Mouse (Mus musculus) MEL-GATA-1-ER (cell line): Measurements from ENCODE around the gene Ank3.
A peak's percentile ranks its signal among the peaks of the same experiment; 100 is the strongest.

Source experiments
- DNase-seq: peaks from one replicate; pipeline ENCODE4 v3.0.0-alpha.2; 2012; ENCODE audit warnings: low read depth; ENCODE audit errors: extremely low read depth

Ank3 gene

GRCm38 (mm10) chr10:69821245-69821644 lies 422.7 kb downstream of the Ank3 start:
- no peak for DNase-seq

DNA sequence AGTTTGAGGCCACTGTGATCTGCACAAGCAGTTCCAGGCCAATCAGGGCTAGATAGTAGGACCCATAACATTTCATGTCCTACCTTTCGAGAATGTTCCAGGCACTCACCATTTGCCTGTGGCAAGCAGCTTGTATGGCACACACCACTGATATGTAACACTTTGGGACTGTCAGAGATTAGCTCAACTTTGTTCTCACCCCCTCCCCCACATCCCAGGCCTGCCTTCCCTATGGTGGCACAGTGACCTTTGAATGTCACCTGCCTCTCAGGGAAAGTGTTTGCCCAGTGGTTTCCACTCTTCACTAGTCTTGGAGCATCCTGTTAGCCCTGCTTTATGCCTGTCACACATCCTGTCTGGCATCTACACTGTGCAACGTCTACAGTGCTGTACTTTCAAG lies 430.2 kb downstream of the Ank3 start:
- DNase-seq, result no peak

DNA sequence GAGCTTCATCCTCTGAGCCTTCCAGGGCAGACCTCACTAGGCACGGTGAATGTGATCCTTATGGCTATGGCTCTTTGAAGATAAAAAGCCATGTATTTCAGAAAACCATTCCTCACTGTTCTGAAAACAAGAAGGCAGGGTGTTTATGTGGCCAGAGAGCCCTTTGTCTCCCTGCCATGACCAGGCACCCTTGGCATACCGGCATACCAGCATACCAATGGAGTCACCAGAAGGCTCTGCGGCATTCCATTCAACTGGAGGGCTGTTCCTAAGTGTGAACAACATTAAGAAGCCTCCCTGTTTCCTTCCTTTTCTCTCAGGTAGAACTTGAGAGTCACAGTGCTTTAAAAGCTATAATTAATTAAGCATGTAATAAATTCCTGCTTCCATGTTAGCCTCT lies 430.7 kb downstream of the Ank3 start:
- no peak for DNase-seq

- DNase-seq, result no peak
Observed at GRCm38 (mm10) chr10:69831568-69831967, 433.0 kb downstream of the Ank3 start.

- DNase-seq, result no peak
Observed at GRCm38 (mm10) chr10:69832241-69832640, 433.7 kb downstream of the Ank3 start.

DNA sequence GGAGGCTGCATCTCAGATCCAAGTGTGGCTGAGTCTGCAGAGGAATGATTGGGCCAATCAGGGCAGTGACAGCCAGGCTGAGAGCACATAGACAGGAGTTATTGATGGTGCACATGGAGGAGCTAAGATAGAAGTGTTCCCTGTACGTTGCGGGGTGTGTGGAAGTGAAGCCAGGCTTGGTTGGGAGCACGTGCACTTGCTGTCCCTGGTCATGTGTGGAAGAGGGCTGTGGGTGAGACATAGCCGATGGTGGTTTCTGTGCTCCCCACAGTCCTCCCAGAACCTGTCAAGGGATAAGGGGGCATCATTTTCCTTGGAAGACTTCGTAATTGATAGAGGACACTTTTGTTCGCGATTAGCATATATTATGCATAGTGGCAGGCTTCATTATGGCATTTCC lies 434.2 kb downstream of the Ank3 start:
- DNase-seq, result no peak

GRCm38 (mm10) chr10:69834700-69835099 lies 436.1 kb downstream of the Ank3 start:
- no peak for DNase-seq

DNA sequence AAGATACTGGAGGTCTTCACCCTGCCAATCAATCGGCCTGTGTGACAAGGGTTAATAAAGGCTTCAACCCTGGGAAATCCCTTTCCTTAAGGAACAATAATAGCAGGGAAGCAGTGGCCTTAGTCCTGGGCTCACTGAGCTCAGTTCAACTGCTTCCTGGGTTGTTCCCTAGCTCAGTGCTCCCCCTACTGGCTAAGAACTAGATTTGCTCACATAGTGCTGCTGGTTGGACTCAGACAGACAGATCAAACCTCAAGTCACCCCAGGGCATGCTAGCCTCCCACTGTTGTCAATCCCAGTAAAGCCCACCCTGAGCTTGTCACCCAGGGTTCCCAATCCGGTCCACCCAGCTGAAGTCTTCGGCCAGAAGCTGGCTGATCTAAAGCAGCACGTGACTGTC lies 447.2 kb downstream of the Ank3 start:
- peak; percentile 24 for DNase-seq

DNA sequence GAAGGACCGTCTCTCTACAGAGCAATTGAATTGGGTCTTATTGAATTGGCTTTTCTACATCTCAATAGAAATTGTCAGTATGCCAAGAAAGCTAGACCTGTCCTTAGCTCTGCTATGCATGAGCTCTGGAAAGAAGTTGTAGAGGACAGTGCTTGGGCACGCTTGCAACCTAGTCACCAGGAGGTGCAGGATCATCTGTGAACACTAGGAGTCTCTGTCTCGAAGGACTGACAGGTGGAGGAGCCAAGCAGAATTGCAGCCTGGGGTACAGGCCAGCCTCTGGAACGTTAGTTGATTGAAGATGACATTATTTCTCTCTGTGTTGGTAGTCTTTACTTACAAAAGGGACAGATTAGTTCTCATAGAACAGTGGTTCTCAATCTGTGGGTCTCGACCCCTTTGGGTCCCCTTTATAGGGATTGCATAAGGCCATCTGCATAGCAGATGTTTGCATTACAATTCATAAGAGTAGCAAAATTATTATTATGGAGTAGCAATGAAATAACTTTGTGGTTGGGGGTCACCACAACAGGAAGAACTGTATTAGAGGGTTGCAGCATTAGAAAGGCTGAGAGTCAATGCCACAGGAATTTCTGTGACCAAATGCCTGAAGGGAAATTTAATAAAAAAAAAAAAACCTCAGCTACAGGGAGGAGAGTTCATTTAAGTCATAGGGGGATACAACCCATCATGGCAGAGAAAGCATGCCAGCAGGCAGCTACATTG lies 454.0 kb downstream of the Ank3 start:
- no peak for DNase-seq

DNA sequence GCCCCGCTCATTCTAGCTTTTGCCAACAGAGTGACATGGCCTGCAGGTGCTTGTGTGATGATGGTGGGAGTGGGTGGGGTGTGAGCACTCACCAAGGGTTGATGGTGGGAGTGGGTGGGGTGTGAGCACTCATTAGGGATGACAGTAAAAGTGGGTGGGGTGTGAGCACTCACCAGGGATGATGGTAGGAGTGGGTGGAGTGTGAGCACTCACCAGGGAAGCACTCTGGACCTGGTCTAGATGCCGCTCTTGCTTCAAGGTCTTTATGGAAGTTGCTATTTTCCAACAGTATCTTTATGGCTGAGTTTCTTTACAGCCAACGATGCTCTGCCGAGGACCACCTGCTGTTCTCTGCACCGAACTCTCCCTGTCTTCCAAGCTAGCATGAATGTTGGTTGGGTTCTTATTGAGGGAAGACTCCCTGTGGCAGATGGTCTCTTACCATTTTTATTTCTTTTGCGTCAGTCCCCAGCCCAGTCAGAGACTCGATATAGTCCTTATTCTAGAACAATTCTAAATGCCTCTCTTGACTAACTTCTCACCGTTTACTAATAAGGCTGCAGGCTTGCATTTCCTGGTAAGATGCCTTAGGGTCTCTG lies 456.1 kb downstream of the Ank3 start:
- DNase-seq, result no peak

GRCm38 (mm10) chr10:69858011-69858410 lies 459.4 kb downstream of the Ank3 start:
- no peak for DNase-seq

GRCm38 (mm10) chr10:69858897-69859605 lies 460.5 kb downstream of the Ank3 start:
- DNase-seq, result no peak

DNA sequence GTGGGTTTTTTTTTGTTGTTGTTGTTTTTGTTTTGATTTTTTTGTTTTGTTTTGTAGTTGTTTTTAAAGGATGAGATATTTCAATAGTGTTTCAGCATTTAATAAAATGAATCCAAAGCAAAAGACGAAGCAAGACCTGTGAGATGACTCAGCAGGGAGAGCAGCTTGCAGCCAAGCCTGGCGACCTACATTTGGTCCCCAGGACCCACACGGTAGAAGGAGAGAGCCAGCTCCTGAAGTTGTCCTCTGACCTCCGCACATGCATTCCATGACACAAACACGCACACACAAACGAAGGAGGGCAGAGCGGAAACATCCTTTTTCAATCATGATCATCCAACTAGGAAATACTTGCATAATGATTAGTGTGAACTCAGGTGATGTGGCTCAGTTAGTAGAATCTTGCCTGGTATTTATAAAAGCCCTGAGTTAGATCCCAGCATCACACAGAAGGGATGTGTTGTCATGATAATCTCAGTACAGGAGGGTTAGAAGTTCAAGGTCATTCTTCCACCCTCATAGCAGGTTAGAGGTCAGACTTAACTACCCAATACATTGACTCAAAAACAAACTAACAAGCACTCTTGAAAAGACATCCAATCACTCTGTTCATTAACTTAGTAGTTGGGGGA lies 461.4 kb downstream of the Ank3 start:
- no peak for DNase-seq

DNA sequence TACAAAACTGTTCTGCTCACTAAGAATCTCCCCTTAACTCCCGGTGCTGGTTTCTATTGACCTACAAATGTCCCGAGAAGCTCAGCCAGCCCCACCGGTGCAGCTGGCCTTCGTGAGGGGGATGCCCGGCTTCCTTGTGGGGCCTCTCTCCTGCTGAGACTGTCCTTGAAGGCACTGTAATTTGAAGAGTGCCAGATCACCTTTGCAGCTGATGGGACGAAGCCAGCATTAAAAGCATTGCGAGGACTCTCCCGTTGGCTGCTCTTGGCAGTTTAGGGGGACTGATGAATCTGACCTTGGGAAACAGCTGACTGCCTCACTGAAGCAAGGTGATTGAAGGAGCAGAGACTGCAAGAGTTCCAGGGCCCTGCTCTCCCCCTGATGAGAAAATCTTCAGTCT lies 464.3 kb downstream of the Ank3 start:
- DNase-seq, result no peak

- DNase-seq, result peak; percentile 47
Observed at GRCm38 (mm10) chr10:69870348-69870747, 471.8 kb downstream of the Ank3 start.

- DNase-seq, result no peak
Observed at GRCm38 (mm10) chr10:69870947-69871346, 472.4 kb downstream of the Ank3 start.

DNA sequence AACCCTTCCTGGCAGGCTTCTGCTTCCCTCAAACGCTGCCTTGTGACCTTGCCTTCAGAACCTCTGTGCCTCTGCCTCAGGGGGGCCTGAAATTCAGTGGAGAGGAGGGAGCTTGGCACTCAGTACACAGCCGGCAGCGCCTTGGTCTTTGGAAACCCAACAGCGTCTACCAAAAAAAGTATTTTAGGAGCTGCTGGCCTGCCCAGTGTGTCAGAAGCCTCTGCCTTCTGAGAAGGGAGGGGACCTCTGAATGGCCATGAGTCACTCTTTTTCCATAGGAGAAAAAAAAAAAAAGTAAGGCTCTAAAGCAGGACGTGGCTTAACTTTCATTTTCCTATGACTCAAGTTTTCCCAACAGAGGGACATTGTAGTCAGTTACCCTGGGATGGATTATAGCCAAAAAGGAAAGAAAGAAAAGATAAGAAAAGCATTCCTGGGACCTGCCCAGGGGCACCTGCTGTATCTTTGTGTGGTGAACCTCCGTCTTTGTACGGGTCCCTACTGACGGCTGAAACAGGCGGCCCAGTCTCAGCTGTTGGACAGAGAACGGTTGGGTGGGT lies 473.7 kb downstream of the Ank3 start:
- no peak for DNase-seq

DNA sequence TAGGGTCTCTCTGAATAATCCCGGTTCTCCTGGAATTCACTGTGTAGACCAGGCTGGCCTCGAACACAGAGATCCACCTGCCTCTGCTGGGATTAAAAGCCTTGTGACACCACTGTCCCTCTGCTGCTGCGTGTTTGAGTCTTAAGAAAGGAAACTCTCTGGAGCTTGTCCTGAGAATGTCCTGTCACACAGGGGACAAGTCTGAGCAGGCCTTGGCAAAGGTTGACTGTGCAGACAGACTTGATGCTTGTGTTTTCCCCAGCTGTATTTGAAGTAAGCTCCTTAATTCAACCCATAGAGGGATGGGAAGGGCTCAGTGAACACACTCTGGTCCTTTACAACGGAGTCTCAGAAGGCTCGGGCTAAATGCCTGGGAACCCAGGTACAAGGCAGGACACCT lies 474.3 kb downstream of the Ank3 start:
- no peak for DNase-seq

DNA sequence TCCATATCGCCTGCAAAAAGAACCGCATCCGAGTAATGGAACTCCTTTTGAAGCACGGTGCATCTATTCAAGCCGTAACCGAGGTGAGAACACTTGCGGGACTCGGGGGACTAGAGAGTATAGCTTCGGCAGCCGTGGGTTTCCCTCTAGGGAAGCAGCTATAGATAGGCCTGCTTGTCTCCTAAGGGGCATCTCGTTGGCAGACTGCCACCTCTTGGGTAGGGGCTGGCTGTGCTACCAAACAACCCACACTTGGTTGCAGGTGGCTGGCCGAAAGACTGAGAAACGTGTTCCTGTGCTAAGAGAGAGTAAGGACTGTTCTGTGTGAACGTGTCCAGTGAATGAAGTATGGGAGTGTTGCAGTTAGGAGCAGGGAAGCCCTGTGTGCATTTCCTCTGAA lies 476.2 kb downstream of the Ank3 start:
- DNase-seq, result no peak

- no peak for DNase-seq
Observed at GRCm38 (mm10) chr10:69883935-69884680, 485.5 kb downstream of the Ank3 start.

GRCm38 (mm10) chr10:69888399-69888798 lies 489.8 kb downstream of the Ank3 start:
- DNase-seq, result peak; percentile 85
